Mouse (Mus musculus): ENCODE measurements at regions not wholly inside any gene's neighbourhood (a gene's known extent, or its start where the extent isn't known, plus 50 kb on each side); places are given as distances from the start of the nearest gene placed in this dataset.

DNA sequence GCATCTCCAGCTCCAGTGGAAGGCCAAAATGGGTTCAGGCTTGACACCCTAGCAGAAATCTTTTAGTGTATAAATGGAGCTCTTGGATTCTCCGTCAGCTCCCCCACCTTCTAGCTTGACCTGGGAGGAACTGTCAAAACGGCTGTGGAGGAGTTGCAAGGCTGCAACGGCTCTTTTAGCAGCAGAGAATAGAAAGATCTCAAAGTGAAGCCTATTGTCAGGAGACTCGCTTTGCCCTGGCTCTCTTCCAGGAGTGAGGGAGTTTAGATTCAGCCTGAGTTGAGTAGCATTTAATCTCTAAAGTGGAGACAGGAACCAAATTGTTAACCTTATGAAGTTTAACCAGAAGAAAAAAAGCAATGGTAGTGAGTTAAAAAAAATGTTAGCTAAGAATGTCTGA is 97.4 kb upstream of the Pkn2 start:
- 59% methylated on average over 4 of the region's 4 CpGs for WGBS (ENCODE audit: insufficient replicate concordance)

DNA sequence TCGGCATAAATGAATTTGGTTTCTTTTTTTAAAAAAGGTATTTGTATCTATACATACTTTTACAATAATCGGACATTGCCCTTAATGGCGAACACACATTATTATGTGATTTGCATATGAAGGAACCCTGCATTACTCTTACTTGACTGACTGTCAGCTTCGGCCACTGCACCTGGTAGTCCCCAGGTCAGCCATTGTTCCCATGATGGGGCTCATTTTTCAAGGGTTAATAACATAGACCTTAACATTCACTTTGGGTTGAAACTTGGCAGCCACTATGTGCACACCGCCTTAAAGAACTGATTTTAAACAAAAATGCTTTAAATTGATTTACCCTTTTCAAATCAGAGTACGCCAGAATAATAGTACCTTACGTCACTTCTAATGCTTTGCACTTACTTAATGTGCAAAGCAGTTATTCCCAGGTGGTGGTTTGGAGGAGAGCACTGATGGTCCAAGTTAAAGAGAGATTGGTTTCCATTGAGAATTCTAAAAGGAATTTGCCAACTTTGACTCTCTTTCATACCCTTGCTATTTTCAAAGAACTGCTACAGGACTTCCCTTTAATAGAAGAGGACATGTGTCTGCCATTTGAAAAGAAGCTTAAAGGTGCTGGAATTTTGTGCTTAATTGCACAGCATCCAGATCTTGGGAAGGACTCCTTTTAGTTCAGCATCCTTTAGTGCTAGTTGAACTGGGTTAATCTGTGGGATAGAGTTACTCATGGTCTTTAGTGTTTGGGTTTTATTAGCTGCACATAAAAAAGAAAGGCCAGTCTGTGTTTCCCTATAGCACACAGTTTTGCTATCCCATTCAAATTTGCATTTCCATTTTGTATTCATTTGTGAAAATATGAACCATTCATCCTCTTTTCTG is 95.0 kb upstream of the Pkn2 start:
- Histone ChIP-seq H3K4me2 (ENCODE audit: low read depth, low read length) (no peak overlapping the region), H3K9me3 (ENCODE audit: low read length) (no peaks in the 10 kb centered on the region), H3K4me1 (ENCODE audit: insufficient read depth) (no peaks in the 10 kb centered on the region), H3K27me3 (ENCODE audit: insufficient read depth, low read length) (no peaks in the 10 kb centered on the region), H3K9ac (replicated peaks) (no peak overlapping the region), H3K27ac (ENCODE audit: low read depth) (no peak overlapping the region), H3K4me3 (ENCODE audit: low read depth, low read length) (no peak overlapping the region), H3K36me3 (replicated peaks; ENCODE audit: insufficient read depth, low read length) (no peaks in the 10 kb centered on the region)
- TF ChIP-seq EP300 (IDR thresholded peaks at IDR 0.05; ENCODE audit: low read depth), result no peak
- TF ChIP-seq CTCF (IDR thresholded peaks at IDR 0.05; ENCODE audit: low read depth), result no peak
- ATAC-seq (no peak), DNase-seq (no peak)
- WGBS (ENCODE audit: insufficient replicate concordance), result 77% methylated on average over 7 of the region's 7 CpGs

More for the DNA sequence above, 97.4 kb upstream of the Pkn2 start:
- H3K4me2 ChIP-seq (ENCODE audit: low read depth, low read length), result no peak overlapping the region
- no peaks in the 10 kb centered on the region for H3K4me1 ChIP-seq (ENCODE audit: insufficient read depth)
- no peaks in the 10 kb centered on the region for H3K27me3 ChIP-seq (ENCODE audit: insufficient read depth, low read length)
- no peak overlapping the region for H3K4me3 ChIP-seq (ENCODE audit: low read depth, low read length)
- TF ChIP-seq CTCF (IDR thresholded peaks at IDR 0.05; ENCODE audit: low read depth) (no peak), EP300 (IDR thresholded peaks at IDR 0.05; ENCODE audit: low read depth) (no peak)
- no peaks in the 10 kb centered on the region for H3K9me3 ChIP-seq (ENCODE audit: low read length)
- DNase-seq (no peak), ATAC-seq (no peak)
- no peak overlapping the region for H3K9ac ChIP-seq (replicated peaks)
- H3K27ac ChIP-seq (ENCODE audit: low read depth), result no peak overlapping the region
- H3K36me3 ChIP-seq (replicated peaks; ENCODE audit: insufficient read depth, low read length), result no peaks in the 10 kb centered on the region

DNA sequence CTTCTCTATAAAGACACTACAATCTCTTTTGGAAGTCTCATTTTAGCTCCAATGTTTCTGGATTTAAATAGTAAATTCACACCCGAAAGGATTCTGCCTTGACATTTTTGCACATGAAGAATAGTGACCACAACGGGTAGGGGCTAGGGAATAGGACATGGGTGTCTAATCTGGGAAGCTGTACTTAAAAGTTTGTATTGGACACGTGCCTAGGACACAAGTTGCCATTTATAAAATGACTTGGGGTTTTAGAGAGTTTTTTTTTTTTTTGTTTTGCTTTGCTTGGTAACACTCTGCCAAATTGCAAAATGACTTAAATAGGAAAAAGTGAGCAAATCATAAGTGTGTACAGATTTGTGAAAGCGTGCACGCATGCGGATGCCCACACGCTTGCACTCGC is 93.8 kb upstream of the Pkn2 start:
- H3K27ac ChIP-seq (ENCODE audit: low read depth), result no peak overlapping the region
- DNase-seq (no peak), ATAC-seq (no peak)
- TF ChIP-seq EP300 (IDR thresholded peaks at IDR 0.05; ENCODE audit: low read depth), result no peak
- no peak for TF ChIP-seq CTCF (IDR thresholded peaks at IDR 0.05; ENCODE audit: low read depth)
- 83% methylated on average over 8 of the region's 8 CpGs for WGBS (ENCODE audit: insufficient replicate concordance)
- H3K27me3 ChIP-seq (ENCODE audit: insufficient read depth, low read length), result no peaks in the 10 kb centered on the region
- no peaks in the 10 kb centered on the region for H3K36me3 ChIP-seq (replicated peaks; ENCODE audit: insufficient read depth, low read length)
- H3K9ac ChIP-seq (replicated peaks), result no peak overlapping the region
- H3K4me1 ChIP-seq (ENCODE audit: insufficient read depth), result no peaks in the 10 kb centered on the region
- H3K4me3 ChIP-seq (ENCODE audit: low read depth, low read length), result no peak overlapping the region
- H3K4me2 ChIP-seq (ENCODE audit: low read depth, low read length), result no peak overlapping the region
- H3K9me3 ChIP-seq (ENCODE audit: low read length), result no peaks in the 10 kb centered on the region

DNA sequence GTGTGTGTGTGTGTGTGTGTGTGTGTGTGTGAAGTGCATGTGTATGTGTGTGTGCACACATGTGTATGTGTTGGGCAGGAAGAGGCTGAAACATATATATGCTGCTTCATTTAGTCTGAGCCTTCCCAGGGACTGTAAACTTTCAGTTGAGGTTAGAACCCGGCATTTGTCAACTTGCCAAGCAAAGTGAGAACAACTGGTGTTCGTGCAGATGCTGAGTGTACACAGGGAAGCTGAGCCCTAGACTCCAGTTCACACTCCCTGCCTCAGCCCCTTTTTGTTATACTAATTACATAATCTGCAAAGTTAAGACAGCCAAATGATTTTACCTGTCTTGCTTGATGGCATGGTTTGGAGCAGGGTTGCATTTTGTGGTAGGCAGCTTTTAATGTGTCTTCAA is 87.7 kb upstream of the Pkn2 start:
- Histone ChIP-seq H3K36me3 (replicated peaks; ENCODE audit: insufficient read depth, low read length) (no peaks in the 10 kb centered on the region), H3K9ac (replicated peaks) (no peak overlapping the region), H3K27ac (ENCODE audit: low read depth) (no peak overlapping the region), H3K4me1 (ENCODE audit: insufficient read depth) (no peaks in the 10 kb centered on the region), H3K9me3 (ENCODE audit: low read length) (no peaks in the 10 kb centered on the region), H3K27me3 (ENCODE audit: insufficient read depth, low read length) (no peaks in the 10 kb centered on the region), H3K4me2 (ENCODE audit: low read depth, low read length) (no peak overlapping the region), H3K4me3 (ENCODE audit: low read depth, low read length) (no peak overlapping the region)
- DNase-seq (no peak), ATAC-seq (no peak)
- 74% methylated on average over 2 of the region's 2 CpGs for WGBS (ENCODE audit: insufficient replicate concordance)
- TF ChIP-seq EP300 (IDR thresholded peaks at IDR 0.05; ENCODE audit: low read depth) (no peak), CTCF (IDR thresholded peaks at IDR 0.05; ENCODE audit: low read depth) (no peak)

DNA sequence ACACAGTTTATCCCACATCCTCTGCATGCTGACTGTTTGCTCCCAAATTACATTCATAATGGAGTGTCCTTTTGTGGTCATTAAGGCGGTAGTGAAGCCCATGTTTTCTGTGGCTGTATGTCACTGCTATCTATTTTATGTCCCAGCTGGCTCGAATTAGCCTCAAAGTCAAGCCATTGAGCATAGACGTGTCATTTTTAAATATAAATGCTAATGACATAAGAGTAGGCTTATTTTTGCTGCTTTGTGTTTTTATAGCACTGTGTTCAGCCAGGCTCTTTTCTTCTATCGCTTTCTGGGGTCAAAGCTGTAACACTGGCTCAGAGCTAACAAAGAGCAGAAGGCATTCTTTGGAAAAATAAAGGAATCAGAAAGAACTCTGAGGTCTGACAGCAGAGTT is 83.8 kb upstream of the Pkn2 start:
- H3K9me3 ChIP-seq (ENCODE audit: low read length), result no peaks in the 10 kb centered on the region
- no peak for TF ChIP-seq CTCF (IDR thresholded peaks at IDR 0.05; ENCODE audit: low read depth)
- no peak for TF ChIP-seq EP300 (IDR thresholded peaks at IDR 0.05; ENCODE audit: low read depth)
- no peaks in the 10 kb centered on the region for H3K36me3 ChIP-seq (replicated peaks; ENCODE audit: insufficient read depth, low read length)
- WGBS (ENCODE audit: insufficient replicate concordance), result 74% methylated on average over 4 of the region's 4 CpGs
- no peak overlapping the region for H3K4me2 ChIP-seq (ENCODE audit: low read depth, low read length)
- DNase-seq (no peak), ATAC-seq (no peak)
- H3K4me1 ChIP-seq (ENCODE audit: insufficient read depth), result no peaks in the 10 kb centered on the region
- H3K9ac ChIP-seq (replicated peaks), result no peak overlapping the region
- H3K27ac ChIP-seq (ENCODE audit: low read depth), result no peak overlapping the region
- no peaks in the 10 kb centered on the region for H3K27me3 ChIP-seq (ENCODE audit: insufficient read depth, low read length)
- no peak overlapping the region for H3K4me3 ChIP-seq (ENCODE audit: low read depth, low read length)

DNA sequence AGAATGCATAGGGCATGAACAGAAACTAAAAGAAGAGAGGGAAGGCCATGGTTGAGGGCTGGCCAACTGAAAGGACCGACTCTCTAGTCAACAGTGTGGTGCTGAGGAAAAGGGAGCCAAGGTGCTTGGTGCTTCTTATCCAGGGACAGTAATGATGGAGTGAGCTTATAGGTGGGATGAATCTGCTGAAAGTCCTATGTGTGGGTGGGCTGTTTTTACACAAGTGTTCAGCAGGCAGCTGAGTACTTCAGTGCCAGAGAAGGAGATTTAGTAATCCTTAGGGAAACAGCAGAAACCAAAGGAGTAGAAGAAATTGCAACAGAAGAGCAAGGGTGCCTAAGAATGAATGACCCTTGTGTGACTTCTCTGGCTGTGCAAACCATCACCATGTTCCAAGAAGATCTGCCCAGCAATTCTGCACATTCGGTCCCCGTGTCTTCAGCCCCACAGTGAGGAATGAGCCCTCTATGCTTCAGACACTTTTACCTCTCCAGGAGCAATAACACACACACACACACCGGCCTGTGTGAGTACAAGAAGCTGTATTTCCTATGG is 82.1 kb upstream of the Pkn2 start:
- H3K4me1 ChIP-seq (ENCODE audit: insufficient read depth), result no peaks in the 10 kb centered on the region
- TF ChIP-seq CTCF (IDR thresholded peaks at IDR 0.05; ENCODE audit: low read depth) (no peak), EP300 (IDR thresholded peaks at IDR 0.05; ENCODE audit: low read depth) (no peak)
- WGBS (ENCODE audit: insufficient replicate concordance), result 87% methylated on average over 4 of the region's 4 CpGs
- H3K27ac ChIP-seq (ENCODE audit: low read depth), result no peak overlapping the region
- H3K9ac ChIP-seq (replicated peaks), result no peak overlapping the region
- no peaks in the 10 kb centered on the region for H3K27me3 ChIP-seq (ENCODE audit: insufficient read depth, low read length)
- no peaks in the 10 kb centered on the region for H3K9me3 ChIP-seq (ENCODE audit: low read length)
- ATAC-seq (no peak), DNase-seq (no peak)
- H3K4me2 ChIP-seq (ENCODE audit: low read depth, low read length), result no peak overlapping the region
- no peaks in the 10 kb centered on the region for H3K36me3 ChIP-seq (replicated peaks; ENCODE audit: insufficient read depth, low read length)
- H3K4me3 ChIP-seq (ENCODE audit: low read depth, low read length), result no peak overlapping the region

Data from liver, postnatal 0 days (tissue).